Mouse (Mus musculus): Measurements from ENCODE around the gene Actb. TPM values are rescaled to one million over a fixed set of nuclear protein-coding genes. Genes with fewer than 3 reads are reported as not detected.

Actb gene
- polyA plus RNA-seq, 1 experiment from 2014 or later, result 6,292 TPM

GRCm38 (mm10) chr5:142875513-142875905 lies 31.0 kb downstream of the Actb start:
- H3K9ac ChIP-seq, result no peak overlapping the region
- no peaks in the 10 kb centered on the region for H3K9me3 ChIP-seq (replicated peaks)
- H3K27me3 ChIP-seq (replicated peaks), result no peaks in the 10 kb centered on the region
- no peak overlapping the region for H3K4me3 ChIP-seq
- H3K27ac ChIP-seq (ENCODE audit: poor library complexity, severe bottlenecking), result no peak overlapping the region
- peaks cover 63% of the 10 kb centered on the region for H3K36me3 ChIP-seq
- peaks cover 17% of the 10 kb centered on the region for H3K4me1 ChIP-seq (replicated peaks)
- WGBS, result 89% methylated on average over 10 of the region's 10 CpGs
- H3K4me2 ChIP-seq, result no peak overlapping the region
- ATAC-seq (ENCODE audit: insufficient number of reproducible peaks, low FRiP score), result no peak

DNA sequence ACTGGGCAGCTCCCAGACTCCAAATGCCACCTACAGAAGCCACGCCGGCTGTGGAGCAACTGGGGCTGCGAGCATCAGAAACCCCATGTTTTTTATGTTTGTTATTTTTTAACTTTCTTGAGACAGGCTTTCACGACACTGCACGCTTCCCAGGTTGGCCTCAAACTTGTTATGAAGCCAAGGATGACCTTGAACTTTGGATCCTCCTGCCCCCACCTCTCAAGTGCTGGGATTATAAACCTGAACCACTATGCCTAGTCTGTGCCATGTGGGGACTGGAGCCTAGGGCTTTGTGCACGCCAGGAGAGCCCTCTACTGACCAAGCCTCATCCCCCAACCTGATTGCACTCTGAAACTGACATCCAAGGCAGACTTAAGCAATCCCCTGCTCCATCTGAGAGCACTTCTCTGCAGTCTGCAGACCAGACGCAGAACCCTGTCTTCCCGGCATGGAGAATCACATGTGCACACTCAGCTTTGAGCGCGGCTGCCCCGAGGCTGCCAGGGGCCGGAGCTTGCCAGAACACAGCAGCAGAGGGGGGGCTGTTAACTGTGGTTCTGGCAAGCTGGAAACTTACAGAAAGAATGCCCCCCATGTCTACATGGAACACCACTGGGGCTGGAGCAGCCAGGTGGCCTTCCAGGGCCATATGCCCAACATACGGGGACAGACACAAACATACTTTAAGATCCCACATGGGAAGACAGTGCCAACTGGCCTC lies 31.6 kb downstream of the Actb start:
- Histone ChIP-seq H3K9ac (no peak overlapping the region), H3K9me3 (replicated peaks) (no peaks in the 10 kb centered on the region), H3K4me2 (no peak overlapping the region), H3K4me3 (no peak overlapping the region), H3K4me1 (replicated peaks) (peaks cover 15% of the 10 kb centered on the region), H3K27ac (ENCODE audit: poor library complexity, severe bottlenecking) (no peak overlapping the region), H3K36me3 (peaks cover 63% of the 10 kb centered on the region), H3K27me3 (replicated peaks) (no peaks in the 10 kb centered on the region)
- WGBS, result 88% methylated on average over 13 of the region's 13 CpGs
- no peak for ATAC-seq (ENCODE audit: insufficient number of reproducible peaks, low FRiP score)

DNA sequence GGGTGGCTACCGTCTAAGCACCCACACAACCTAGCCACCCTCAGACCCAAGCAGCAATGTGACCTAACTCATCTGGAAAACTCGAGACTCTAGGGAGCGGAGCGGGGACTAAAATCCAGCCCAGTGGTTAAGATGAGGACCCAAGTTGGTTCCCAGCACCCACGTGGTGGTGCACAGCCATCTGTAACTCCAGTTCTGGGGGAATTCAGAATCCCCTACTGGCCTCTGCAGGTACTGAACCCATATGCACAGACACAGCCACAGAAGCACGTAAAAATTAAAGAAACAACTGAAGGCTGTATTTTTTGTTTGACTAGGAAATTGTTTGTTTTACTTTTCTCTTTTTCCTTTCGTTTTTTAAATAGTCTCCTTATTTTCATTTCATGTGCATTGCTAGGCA lies 32.8 kb downstream of the Actb start:
- H3K36me3 ChIP-seq, result peaks cover 69% of the 10 kb centered on the region
- H3K4me2 ChIP-seq, result no peak overlapping the region
- no peaks in the 10 kb centered on the region for H3K27me3 ChIP-seq (replicated peaks)
- no peak overlapping the region for H3K4me3 ChIP-seq
- no peak for ATAC-seq (ENCODE audit: insufficient number of reproducible peaks, low FRiP score)
- H3K9ac ChIP-seq, result no peak overlapping the region
- no peaks in the 10 kb centered on the region for H3K9me3 ChIP-seq (replicated peaks)
- 90% methylated on average over 7 of the region's 7 CpGs for WGBS
- no peak overlapping the region for H3K27ac ChIP-seq (ENCODE audit: poor library complexity, severe bottlenecking)
- H3K4me1 ChIP-seq (replicated peaks), result peaks cover 11% of the 10 kb centered on the region; the same call in 1 of the 2 replicates

GRCm38 (mm10) chr5:142871765-142872164 lies 34.8 kb downstream of the Actb start:
- 57% methylated on average over 12 of the region's 12 CpGs for WGBS
- Histone ChIP-seq H3K4me2 (no peak overlapping the region), H3K4me1 (replicated peaks) (0 out of 2 replicates have a peak, but pooled peaks cover 4% of the 10 kb centered on the region), H3K4me3 (no peak overlapping the region), H3K27ac (ENCODE audit: poor library complexity, severe bottlenecking) (no peak overlapping the region), H3K9ac (no peak overlapping the region), H3K9me3 (replicated peaks) (no peaks in the 10 kb centered on the region), H3K36me3 (peaks cover 62% of the 10 kb centered on the region), H3K27me3 (replicated peaks) (no peaks in the 10 kb centered on the region)
- no peak for ATAC-seq (ENCODE audit: insufficient number of reproducible peaks, low FRiP score)

DNA sequence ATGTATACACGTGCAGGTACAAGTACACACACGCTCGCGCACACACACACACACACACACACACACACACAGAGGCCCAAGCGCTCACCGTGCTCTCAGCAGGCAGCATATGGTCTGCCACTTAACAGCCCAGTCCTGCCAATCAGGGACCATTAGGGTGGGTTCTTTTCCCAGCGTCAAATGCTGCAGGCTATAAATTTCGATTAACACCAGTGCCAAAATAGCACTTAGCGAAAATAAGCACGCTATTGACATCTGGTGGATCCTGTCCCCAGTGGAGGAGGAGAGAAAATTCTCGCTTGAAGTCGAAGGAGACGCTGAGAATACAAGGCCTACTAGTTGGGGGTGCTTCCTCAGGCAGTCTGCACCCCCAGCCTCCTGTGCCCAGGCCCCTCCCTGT lies 37.1 kb downstream of the Actb start:
- Histone ChIP-seq H3K27me3 (replicated peaks) (no peaks in the 10 kb centered on the region), H3K27ac (ENCODE audit: poor library complexity, severe bottlenecking) (no peak overlapping the region), H3K36me3 (peaks cover 45% of the 10 kb centered on the region), H3K4me1 (replicated peaks) (0 out of 2 replicates have a peak, but pooled peaks cover 4% of the 10 kb centered on the region), H3K9me3 (replicated peaks) (no peaks in the 10 kb centered on the region), H3K9ac (no peak overlapping the region), H3K4me2 (no peak overlapping the region), H3K4me3 (no peak overlapping the region)
- no peak for ATAC-seq (ENCODE audit: insufficient number of reproducible peaks, low FRiP score)
- WGBS, result 89% methylated on average over 13 of the region's 13 CpGs

DNA sequence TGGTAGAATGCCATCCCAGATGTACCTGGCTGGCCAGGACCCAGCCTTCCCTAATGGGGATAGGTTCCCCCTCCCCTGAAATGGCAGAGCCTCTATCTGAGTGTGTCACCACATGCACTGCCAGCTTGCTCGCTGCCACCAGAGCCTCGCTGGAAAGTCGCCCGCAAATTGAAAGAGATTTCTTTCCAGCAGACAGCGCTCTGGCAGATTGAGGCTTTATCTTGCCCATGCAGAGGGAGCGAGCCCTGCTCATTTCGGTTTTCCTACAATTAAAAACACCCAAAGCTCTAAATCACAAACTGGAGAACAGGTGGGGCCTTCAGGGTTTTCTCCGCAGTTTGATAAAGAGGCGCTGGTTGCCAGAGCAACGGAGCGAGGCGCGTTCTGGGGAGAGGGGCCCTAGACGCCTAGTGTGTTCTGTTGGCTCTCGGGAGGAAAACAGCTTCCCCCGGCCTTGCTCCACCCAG lies 48.8 kb downstream of the Actb start:
- Histone ChIP-seq H3K4me2 (0 out of 2 replicates have a peak overlapping the region, but pooled peaks have one; percentile 9), H3K27me3 (replicated peaks) (no peaks in the 10 kb centered on the region), H3K9ac (no peak overlapping the region), H3K4me3 (no peak overlapping the region), H3K9me3 (replicated peaks) (peaks cover 10% of the 10 kb centered on the region), H3K4me1 (replicated peaks) (no peaks in the 10 kb centered on the region; the same call in 1 of the 2 replicates), H3K36me3 (no peaks in the 10 kb centered on the region), H3K27ac (ENCODE audit: poor library complexity, severe bottlenecking) (no peak overlapping the region)
- no peak for ATAC-seq (ENCODE audit: insufficient number of reproducible peaks, low FRiP score)
- 43% methylated on average over 16 of the region's 16 CpGs for WGBS

GRCm38 (mm10) chr5:142856408-142856807 lies 50.1 kb downstream of the Actb start:
- H3K4me1 ChIP-seq (replicated peaks), result no peaks in the 10 kb centered on the region; the same call in 1 of the 2 replicates
- H3K27ac ChIP-seq (ENCODE audit: poor library complexity, severe bottlenecking), result no peak overlapping the region
- H3K4me2 ChIP-seq, result no peak overlapping the region
- H3K27me3 ChIP-seq (replicated peaks), result no peaks in the 10 kb centered on the region
- peaks cover 10% of the 10 kb centered on the region for H3K9me3 ChIP-seq (replicated peaks)
- no peak overlapping the region for H3K9ac ChIP-seq
- WGBS, result 68% methylated on average over 4 of the region's 4 CpGs
- no peaks in the 10 kb centered on the region for H3K36me3 ChIP-seq
- ATAC-seq (ENCODE audit: insufficient number of reproducible peaks, low FRiP score), result no peak
- H3K4me3 ChIP-seq, result no peak overlapping the region

- no peak overlapping the region for H3K9ac ChIP-seq
- no peak overlapping the region for H3K4me3 ChIP-seq
- H3K36me3 ChIP-seq, result no peaks in the 10 kb centered on the region
- 75% methylated on average over 10 of the region's 10 CpGs for WGBS
- ATAC-seq (ENCODE audit: insufficient number of reproducible peaks, low FRiP score), result no peak
- H3K27ac ChIP-seq (ENCODE audit: poor library complexity, severe bottlenecking), result no peak overlapping the region
- no peaks in the 10 kb centered on the region; the same call in 1 of the 2 replicates for H3K4me1 ChIP-seq (replicated peaks)
- peaks cover 10% of the 10 kb centered on the region for H3K9me3 ChIP-seq (replicated peaks)
- H3K4me2 ChIP-seq, result no peak overlapping the region
- no peaks in the 10 kb centered on the region for H3K27me3 ChIP-seq (replicated peaks)
Measured at GRCm38 (mm10) chr5:142854877-142855276, 51.7 kb downstream of the Actb start.

DNA sequence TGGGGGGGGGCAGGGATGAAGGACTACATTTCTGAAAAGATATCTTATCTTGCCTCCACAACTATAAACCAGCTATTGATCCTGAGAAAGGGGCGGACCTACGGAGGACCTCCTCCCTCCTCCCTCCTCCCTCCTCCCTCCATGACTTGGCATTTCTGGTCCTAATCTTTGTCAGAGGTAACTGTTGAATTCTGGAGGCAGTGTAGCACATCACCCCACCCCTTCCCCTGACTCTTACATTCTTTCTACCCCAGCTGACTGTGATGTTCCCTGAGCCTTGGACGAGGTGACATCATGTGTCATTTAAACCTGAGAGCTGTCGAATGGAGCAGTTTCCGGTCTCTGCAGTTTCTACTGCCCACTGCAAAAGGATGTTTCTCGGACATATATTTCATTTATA lies 53.0 kb downstream of the Actb start:
- H3K4me3 ChIP-seq, result no peak overlapping the region
- H3K9me3 ChIP-seq (replicated peaks), result peaks cover 10% of the 10 kb centered on the region
- ATAC-seq (ENCODE audit: insufficient number of reproducible peaks, low FRiP score), result no peak
- no peaks in the 10 kb centered on the region for H3K27me3 ChIP-seq (replicated peaks)
- H3K27ac ChIP-seq (ENCODE audit: poor library complexity, severe bottlenecking), result no peak overlapping the region
- H3K36me3 ChIP-seq, result no peaks in the 10 kb centered on the region
- H3K4me2 ChIP-seq, result no peak overlapping the region
- H3K4me1 ChIP-seq (replicated peaks), result peaks cover 5% of the 10 kb centered on the region; the same call in 1 of the 2 replicates
- 65% methylated on average over 6 of the region's 6 CpGs for WGBS
- no peak overlapping the region for H3K9ac ChIP-seq

Other genes with a start within 250 kb of the Actb start
- gene Slc29a4, start 214.2 kb downstream of the Actb start, polyA plus RNA-seq (2016; fragmentation: Nextera tagmentation; extraction: Ambion mirVana), result 2.0 and 2.1 TPM in 2 replicates
- 31.7 and 34.7 TPM in 2 replicates for gene Tnrc18, start 89.1 kb downstream of the Actb start, polyA plus RNA-seq (2016; fragmentation: Nextera tagmentation; extraction: Ambion mirVana)
- gene Fbxl18, start 11.3 kb downstream of the Actb start, polyA plus RNA-seq (2016; fragmentation: Nextera tagmentation; extraction: Ambion mirVana), result 11.5 and 12.9 TPM in 2 replicates
- 201 and 205 TPM in 2 replicates for gene Fscn1, start 53.6 kb upstream of the Actb start, polyA plus RNA-seq (2016; fragmentation: Nextera tagmentation; extraction: Ambion mirVana)
- gene Rnf216, start 206.2 kb upstream of the Actb start, polyA plus RNA-seq (2016; fragmentation: Nextera tagmentation; extraction: Ambion mirVana), result 38.7 and 40.4 TPM in 2 replicates
- not detected in 2 replicates for gene Olfr718-ps1, start 240.8 kb upstream of the Actb start, polyA plus RNA-seq (2016; fragmentation: Nextera tagmentation; extraction: Ambion mirVana)

Measured in heart, embryonic 12.5 days (tissue).